Mouse (Mus musculus) spleen, adult 2 months (tissue): Measurements from ENCODE around the gene Uba7.

Source experiments
- CTCF ChIP-seq: fragments of 200-500 bp; IDR thresholded peaks from 2 replicates; pipeline ENCODE4 v1.5.1; 2011; ENCODE audit warnings: mild to moderate bottlenecking, inconsistent platforms; ENCODE audit not compliant: insufficient read depth, insufficient read length, insufficient replicate concordance; ENCODE audit errors: extremely low read depth
- POLR2A ChIP-seq: fragments of 200-500 bp; IDR thresholded peaks from 2 replicates; pipeline ENCODE4 v1.6.1; 2011; ENCODE audit warnings: low read depth, low read length, inconsistent platforms

DNA sequence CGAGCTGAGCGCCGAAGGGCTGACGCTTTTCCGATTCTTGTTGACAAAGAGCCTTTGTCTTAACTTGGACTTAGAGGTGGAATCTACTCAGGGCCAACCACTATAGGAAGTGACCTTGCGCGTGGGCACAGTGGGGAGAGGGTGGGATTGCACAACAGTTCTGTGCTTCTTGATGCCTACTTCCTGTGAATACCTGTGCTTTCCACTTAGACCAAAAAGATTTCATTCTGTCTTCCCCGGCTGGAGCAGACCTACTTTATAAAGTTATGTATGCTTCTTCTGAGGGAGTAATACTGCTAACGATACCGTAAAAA, 25.4 kb upstream of the Uba7 start, which contains the start of gene Traip:
- TF ChIP-seq POLR2A = no peak
- no peak for TF ChIP-seq CTCF
